Mouse (Mus musculus): Measurements from ENCODE around the gene Cpt1a.

GRCm38 (mm10) chr19:3365089-3365488, 43.0 kb downstream of the Cpt1a start:
- no peak for TF ChIP-seq POLR2A (IDR thresholded peaks at IDR 0.05; ENCODE audit: insufficient read depth, low read depth, low read length)
- TF ChIP-seq CTCF (IDR thresholded peaks at IDR 0.05; ENCODE audit: insufficient read depth, low read depth, low read length): no peak

Measured in olfactory bulb, adult 2 months (tissue).